ENCODE assay signal across 25 mouse cellular contexts in the genomic region with DNA sequence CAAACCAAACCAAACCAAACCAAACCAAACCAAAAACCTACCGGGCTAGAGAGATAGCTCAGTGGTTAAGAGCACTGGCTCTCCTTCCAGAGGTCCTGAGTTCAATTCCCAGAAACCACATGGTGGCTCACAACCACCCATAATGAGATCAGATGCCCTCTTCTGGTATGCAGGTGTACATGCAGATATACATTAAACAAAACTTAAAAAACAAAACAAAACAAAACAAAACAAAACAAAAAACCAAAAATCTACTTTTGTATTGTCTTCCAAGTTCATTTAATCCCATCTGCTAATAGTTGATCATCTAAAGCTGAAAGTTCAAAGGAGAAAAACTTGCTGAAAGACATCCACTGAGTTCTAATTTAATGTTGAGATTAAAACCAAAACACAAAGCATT. TPM values are rescaled to one million over a fixed set of nuclear protein-coding genes. Genes with fewer than 3 reads are reported as not detected.
A peak's percentile ranks its signal among the peaks of the same experiment; 100 is the strongest.
DNase-seq lines count a peak whose midpoint lies in the region; ATAC-seq and TF ChIP-seq lines count a peak whose summit lies in the region.
"Had no signal": no experiment of that assay in that cellular context is flagged by ENCODE, and none has a peak within 500 bp of the region (broad histone marks: within the 10 kb centered on the region; RNA-seq: fewer than 3 reads in every experiment).

No protein-coding gene starts in this region.

- peak; percentile 29 for TF ChIP-seq CTCF in intestine, postnatal 0 days (IDR thresholded peaks at IDR 0.05; ENCODE audit: low read depth)
- peak; percentile 2; the same call in 1 of the 2 replicates for TF ChIP-seq CTCF in liver, embryonic 14.5 days (IDR thresholded peaks at IDR 0.05; ENCODE audit: low read depth)
- TF ChIP-seq CTCF in CH12.LX (conservative IDR thresholded peaks at IDR 0.05 in 1 of 2, IDR thresholded peaks at IDR 0.05 in 1 of 2; ENCODE audit: low read depth in 2 of 2, low read length in 2 of 2) (peak in 1 of 2 experiments; percentile 33; a peak in 3 of 4 replicates), MEL (IDR thresholded peaks at IDR 0.05 in 2 of 3, conservative IDR thresholded peaks at IDR 0.05 in 1 of 3; ENCODE audit: control insufficient read depth in 1 of 3, insufficient read depth in 1 of 3, low read depth in 2 of 3, low read length in 3 of 3, poor library complexity in 1 of 3, severe bottlenecking in 1 of 3) (peak in 1 of 3 experiments; percentile 44; a peak in 2 of 6 replicates)

- no peaks in the 10 kb centered on the region for H3K36me3 ChIP-seq in intestine, postnatal 0 days (ENCODE audit: control insufficient read depth, insufficient read depth)
- H3K36me3 ChIP-seq in intestine, embryonic 15.5 days: no peaks in the 10 kb centered on the region
- H3K36me3 ChIP-seq in liver, embryonic 14.5 days (replicated peaks; ENCODE audit: control insufficient read depth, insufficient read depth, low read depth): no peaks in the 10 kb centered on the region
- H3K36me3 ChIP-seq in liver, embryonic 12.5 days: no peaks in the 10 kb centered on the region
- H3K36me3 ChIP-seq in CH12.LX (replicated peaks in 1 of 2; ENCODE audit: control insufficient read depth in 1 of 2, insufficient read depth in 1 of 2, low read length in 1 of 2) (no peaks in the 10 kb centered on the region), MEL (ENCODE audit: control insufficient read depth in 1 of 2, insufficient read depth in 2 of 2, low read length in 2 of 2) (peaks cover 0 to 11% of the 10 kb centered on the region in 2 experiments; a peak in 2 of 4 replicates)
- H3K36me3 ChIP-seq: embryonic facial prominence, embryonic 10.5 days; embryonic facial prominence, embryonic 13.5 days; forebrain, embryonic 12.5 days; forebrain, embryonic 15.5 days; hindbrain, embryonic 15.5 days had no signal

- no peak overlapping the region for H3K4me3 ChIP-seq in intestine, postnatal 0 days (ENCODE audit: low read depth, low read length)
- no peak overlapping the region for H3K4me3 ChIP-seq in intestine, embryonic 15.5 days (replicated peaks)
- H3K4me3 ChIP-seq in liver, embryonic 14.5 days (ENCODE audit: insufficient read depth in 1 of 2, low read depth in 2 of 2, low read length in 2 of 2): no peak overlapping the region
- no peak overlapping the region for H3K4me3 ChIP-seq in liver, embryonic 12.5 days
- H3K4me3 ChIP-seq in CH12.LX (replicated peaks in 1 of 3; ENCODE audit: low read depth in 2 of 3, low read length in 2 of 3, poor library complexity in 1 of 3) (no peak overlapping the region), MEL (ENCODE audit: control insufficient read depth in 1 of 2, insufficient read depth in 1 of 2, low read depth in 2 of 2, low read length in 2 of 2) (no peak overlapping the region)
- H3K4me3 ChIP-seq: embryonic facial prominence, embryonic 10.5 days; embryonic facial prominence, embryonic 13.5 days; erythroblast, embryonic 14.5 days; forebrain, embryonic 12.5 days; forebrain, embryonic 15.5 days; hindbrain, embryonic 15.5 days had no signal

- TF ChIP-seq RAD21 in CH12.LX (IDR thresholded peaks at IDR 0.05; ENCODE audit: low read depth, low read length) (peak; percentile 6), MEL (IDR thresholded peaks at IDR 0.05; ENCODE audit: low read depth, low read length) (peak; percentile 20)

- no peaks in the 10 kb centered on the region for H3K4me1 ChIP-seq in intestine, postnatal 0 days (replicated peaks; ENCODE audit: control insufficient read depth, insufficient read depth, low read length)
- no peaks in the 10 kb centered on the region for H3K4me1 ChIP-seq in intestine, embryonic 15.5 days (replicated peaks)
- H3K4me1 ChIP-seq in liver, embryonic 14.5 days (replicated peaks; ENCODE audit: control insufficient read depth in 2 of 2, insufficient read depth in 2 of 2, low read length in 1 of 2): no peaks in the 10 kb centered on the region
- H3K4me1 ChIP-seq in liver, embryonic 12.5 days: no peaks in the 10 kb centered on the region
- H3K4me1 ChIP-seq in CH12.LX (ENCODE audit: control insufficient read depth in 1 of 2, insufficient read depth in 2 of 2): no peaks in the 10 kb centered on the region
- H3K4me1 ChIP-seq in MEL (ENCODE audit: control insufficient read depth in 1 of 2, insufficient read depth in 2 of 2, low read length in 2 of 2): peaks cover 11 to 12% of the 10 kb centered on the region in 2 experiments; a peak in 3 of 4 replicates
- H3K4me1 ChIP-seq: forebrain, embryonic 12.5 days; forebrain, embryonic 15.5 days; hindbrain, embryonic 15.5 days had no signal

- H3K4me2 ChIP-seq in intestine, postnatal 0 days (replicated peaks; ENCODE audit: low read depth): no peak overlapping the region
- no peak overlapping the region for H3K4me2 ChIP-seq in intestine, embryonic 15.5 days (replicated peaks)
- H3K4me2 ChIP-seq in liver, embryonic 14.5 days (ENCODE audit: low read depth): no peak overlapping the region
- no peak overlapping the region for H3K4me2 ChIP-seq in liver, embryonic 12.5 days
- no peak overlapping the region for H3K4me2 ChIP-seq in CH12.LX (ENCODE audit: insufficient read depth, low read depth, poor library complexity, severe bottlenecking)
- H3K4me2 ChIP-seq: embryonic facial prominence, embryonic 13.5 days; forebrain, embryonic 12.5 days; forebrain, embryonic 15.5 days; heart, embryonic 11.5 days; hindbrain, embryonic 15.5 days had no signal

- H3K27ac ChIP-seq in intestine, postnatal 0 days (ENCODE audit: low read depth, low read length): no peak overlapping the region
- H3K27ac ChIP-seq in intestine, embryonic 15.5 days: no peak overlapping the region
- H3K27ac ChIP-seq in liver, embryonic 14.5 days: no peak overlapping the region
- no peak overlapping the region for H3K27ac ChIP-seq in liver, embryonic 12.5 days
- H3K27ac ChIP-seq in CH12.LX (ENCODE audit: insufficient read depth, low read depth) (no peak overlapping the region), MEL (ENCODE audit: control insufficient read depth, low read depth, low read length) (no peak overlapping the region)
- H3K27ac ChIP-seq: embryonic facial prominence, embryonic 10.5 days; embryonic facial prominence, embryonic 13.5 days; forebrain, embryonic 12.5 days; forebrain, embryonic 15.5 days; hindbrain, embryonic 15.5 days had no signal

- H3K9me3 ChIP-seq in intestine, postnatal 0 days (ENCODE audit: control insufficient read depth): no peaks in the 10 kb centered on the region
- no peaks in the 10 kb centered on the region for H3K9me3 ChIP-seq in intestine, embryonic 15.5 days
- no peaks in the 10 kb centered on the region for H3K9me3 ChIP-seq in liver, embryonic 14.5 days (ENCODE audit: control insufficient read depth, low read length)
- no peaks in the 10 kb centered on the region for H3K9me3 ChIP-seq in liver, embryonic 12.5 days (replicated peaks)
- H3K9me3 ChIP-seq in CH12.LX (replicated peaks; ENCODE audit: low read length) (no peaks in the 10 kb centered on the region), MEL (replicated peaks; ENCODE audit: insufficient read depth, low read length) (no peaks in the 10 kb centered on the region)
- H3K9me3 ChIP-seq: embryonic facial prominence, embryonic 10.5 days; embryonic facial prominence, embryonic 13.5 days; forebrain, embryonic 12.5 days; forebrain, embryonic 15.5 days; hindbrain, embryonic 15.5 days had no signal

- H3K9ac ChIP-seq in intestine, postnatal 0 days (ENCODE audit: low read depth, low read length): no peak overlapping the region
- no peak overlapping the region for H3K9ac ChIP-seq in intestine, embryonic 15.5 days
- H3K9ac ChIP-seq in liver, embryonic 14.5 days (replicated peaks): no peak overlapping the region
- H3K9ac ChIP-seq in liver, embryonic 12.5 days: no peak overlapping the region
- H3K9ac ChIP-seq in CH12.LX (ENCODE audit: insufficient read depth, low read depth): no peak overlapping the region
- H3K9ac ChIP-seq in MEL (ENCODE audit: control insufficient read depth, low read depth, low read length, poor library complexity, severe bottlenecking): no peak overlapping the region
- H3K9ac ChIP-seq: embryonic facial prominence, embryonic 13.5 days; forebrain, embryonic 12.5 days; forebrain, embryonic 15.5 days; hindbrain, embryonic 15.5 days had no signal

- no peak for ATAC-seq in intestine, postnatal 0 days
- no peak for ATAC-seq in intestine, embryonic 15.5 days
- no peak for ATAC-seq in liver, embryonic 14.5 days (ENCODE audit: insufficient read depth)
- no peak for ATAC-seq in liver, embryonic 12.5 days
- ATAC-seq: CD4-positive, CD25-positive, alpha-beta regulatory T cell, adult 4 months; forebrain, embryonic 15.5 days; intestine, embryonic 16.5 days had no signal

- H3K27me3 ChIP-seq in intestine, postnatal 0 days (replicated peaks; ENCODE audit: control insufficient read depth, insufficient read depth, low read length): no peaks in the 10 kb centered on the region
- no peaks in the 10 kb centered on the region for H3K27me3 ChIP-seq in intestine, embryonic 15.5 days (replicated peaks)
- H3K27me3 ChIP-seq in liver, embryonic 14.5 days (ENCODE audit: control insufficient read depth, insufficient read depth, low read length): no peaks in the 10 kb centered on the region
- no peaks in the 10 kb centered on the region for H3K27me3 ChIP-seq in liver, embryonic 12.5 days (replicated peaks)
- H3K27me3 ChIP-seq in CH12.LX (replicated peaks): no peaks in the 10 kb centered on the region
- no peaks in the 10 kb centered on the region; a peak in 1 of 4 replicates for H3K27me3 ChIP-seq in MEL (ENCODE audit: control insufficient read depth in 1 of 2, insufficient read depth in 2 of 2, low read length in 2 of 2)
- H3K27me3 ChIP-seq: embryonic facial prominence, embryonic 13.5 days; forebrain, embryonic 12.5 days; forebrain, embryonic 15.5 days; hindbrain, embryonic 15.5 days had no signal

- TF ChIP-seq POLR2A in CH12.LX (IDR thresholded peaks at IDR 0.05; ENCODE audit: low read depth, low read length) (no peak), MEL (IDR thresholded peaks at IDR 0.05; ENCODE audit: control insufficient read depth in 1 of 2, insufficient read depth in 1 of 2, low read depth in 1 of 2, low read length in 2 of 2, poor library complexity in 1 of 2) (no peak)

- dilution Hi-C loops in CH12.LX (cut with MboI; ENCODE audit: extremely low pct_ligation_motif_present, extremely low pct_unique_long_range_greater_than_20kb, low sequenced_read_pairs): no loop called here

- H3K79me2 ChIP-seq in CH12.LX (replicated peaks; ENCODE audit: control insufficient read depth, extremely low read depth, insufficient read depth, poor library complexity, severe bottlenecking) (no peaks in the 10 kb centered on the region), MEL (ENCODE audit: control insufficient read depth, insufficient read depth, low read length, poor library complexity) (no peaks in the 10 kb centered on the region)

- no peak for DNase-seq in liver, embryonic 14.5 days (ENCODE audit: low read depth in 3 of 3, low spot score in 3 of 3)
- DNase-seq in CH12.LX (ENCODE audit: extremely low read depth) (no peak), MEL (ENCODE audit: low read depth, low spot score) (no peak)
- DNase-seq in cerebellum, adult 8-10 months: no peak
- DNase-seq: adrenal gland, adult 2 months; adrenal gland, postnatal 14 days; cerebellum, adult 11 months; cerebellum, adult 2 months; cerebellum, postnatal 10 days; cerebellum, postnatal 36 days; embryo, embryonic 11 days; gastrocnemius, postnatal 25 days; heart, postnatal 4 days had no signal

- in situ Hi-C loops in CH12.LX (cut with MboI; ENCODE audit: low pct_ligation_motif_present, low pct_unique_long_range_greater_than_20kb, low sequenced_read_pairs): loop anchor here (5.0 to 25.0 kb wide), 2 partner anchors 384 to 904 kb away; no protein-coding TSS in a partner anchor

- 95% methylated on average over 1 of the region's 1 CpGs for WGBS in intestine, postnatal 0 days
- WGBS in intestine, embryonic 15.5 days: 96% methylated on average over 1 of the region's 1 CpGs
- WGBS in liver, embryonic 14.5 days (ENCODE audit: insufficient replicate concordance): 52% methylated on average over 1 of the region's 1 CpGs
- WGBS in liver, embryonic 12.5 days (ENCODE audit: insufficient replicate concordance): 81% methylated on average over 1 of the region's 1 CpGs

- TF ChIP-seq EP300 in liver, embryonic 14.5 days (IDR thresholded peaks at IDR 0.05; ENCODE audit: low read depth): no peak
- no peak for TF ChIP-seq EP300 in CH12.LX (IDR thresholded peaks at IDR 0.05; ENCODE audit: low read length)
- no peak for TF ChIP-seq EP300 in MEL (IDR thresholded peaks at IDR 0.05; ENCODE audit: low read depth in 1 of 2, low read length in 2 of 2)

RNA-seq across cellular contexts. Expression of a gene that starts 8.6 kb away (rescaled TPM):
- 3.8 and 3.9 TPM in 2 replicates for polyA plus RNA-seq in intestine, postnatal 0 days (2015; fragmentation: Nextera tagmentation; extraction: Ambion mirVana)
- polyA plus RNA-seq in intestine, embryonic 15.5 days (2015; fragmentation: Nextera tagmentation; extraction: Ambion mirVana): 7.6 and 9.2 TPM in 2 replicates
- polyA plus RNA-seq in liver, embryonic 14.5 days (2012; rRNA removed): 0.30 and 0.76 TPM in 2 replicates
- 1.1 and 1.7 TPM in 2 replicates for polyA plus RNA-seq in liver, embryonic 14.5 days (2014; fragmentation: Nextera tagmentation; extraction: Ambion mirVana)
- 2.7 and 2.8 TPM in 2 replicates for polyA plus RNA-seq in liver, embryonic 12.5 days (2016; fragmentation: Nextera tagmentation; extraction: Ambion mirVana)
- 0.67 and 0.93 TPM in 2 replicates for total RNA-seq in CH12.LX (2012; rRNA removed)
- 1.3 and 2.5 TPM in 2 replicates for total RNA-seq in CH12.LX (2014; rRNA removed)
- polyA plus RNA-seq in CH12.LX (2012; ENCODE audit: insufficient read length, low read depth): 1.4 and 2.9 TPM in 2 replicates
- total RNA-seq in MEL (2012; rRNA removed): not detected in 2 replicates
- 1 to 10 TPM in 1 of 2 experiments, not detected in 1; 1.3 TPM for polyA plus RNA-seq in MEL (2012; ENCODE audit: insufficient read depth in 1 of 2, insufficient read length in 2 of 2, low read depth in 1 of 2, low replicate concordance in 2 of 2, missing spikeins in 1 of 2)
- polyA plus RNA-seq: erythroblast, embryonic 14.5 days had no signal
